Mouse (Mus musculus) ES-E14 (cell line): ENCODE data around the gene Gm47985. TPM values are rescaled to one million over a fixed set of nuclear protein-coding genes. Genes with fewer than 3 reads are reported as not detected.

ENCODE experiments used
- DNase-seq: peaks from one replicate; pipeline ENCODE4 v3.0.0-alpha.2; 2013; ENCODE audit warnings: low read depth, low spot score
- H3K27ac ChIP-seq: 2 replicates; pipeline ENCODE4 v1.5.1; 2012; ENCODE audit warnings: low read depth, mild to moderate bottlenecking, low read length, moderate library complexity, mixed read lengths; ENCODE audit not compliant: poor library complexity, insufficient read depth, severe bottlenecking
- H3K36me3 ChIP-seq: 2 replicates; pipeline ENCODE4 v1.6.1; 2012; ENCODE audit warnings: mild to moderate bottlenecking, low read length, moderate library complexity, mixed read lengths; ENCODE audit not compliant: control insufficient read depth, poor library complexity, insufficient read depth, severe bottlenecking
- H3K4me1 ChIP-seq, 2 experiments: fragments of 150-350 bp in 1 of 2; sonication (generic) in 1 of 2; 2 replicates each; pipeline ENCODE4 v1.6.1; 2012; ENCODE audit warnings: low read length in 2 of 2, mild to moderate bottlenecking in 1 of 2, mixed read lengths in 1 of 2; ENCODE audit not compliant: control insufficient read depth in 2 of 2, insufficient read depth in 2 of 2, poor library complexity in 1 of 2
- H3K4me3 ChIP-seq, 2 experiments: fragments of 150-350 bp in 1 of 2; sonication (generic) in 1 of 2; 2 replicates each; pipeline ENCODE4 v1.5.1; 2012; ENCODE audit warnings: low read length in 2 of 2, low read depth in 1 of 2, mild to moderate bottlenecking in 1 of 2, mixed read lengths in 1 of 2; ENCODE audit not compliant: insufficient read depth in 1 of 2, poor library complexity in 1 of 2, severe bottlenecking in 1 of 2
- H3K9ac ChIP-seq: 2 replicates; pipeline ENCODE4 v1.6.1; 2012; ENCODE audit warnings: low read depth, mild to moderate bottlenecking, low read length, mixed read lengths; ENCODE audit not compliant: poor library complexity, insufficient read depth, severe bottlenecking
- H3K9me3 ChIP-seq: fragments of 150-350 bp; sonication (generic); 2 replicates; pipeline ENCODE4 v1.6.1; 2012; ENCODE audit warnings: low read depth, mild to moderate bottlenecking, low read length; ENCODE audit not compliant: control insufficient read depth, insufficient read depth
- CHD2 ChIP-seq: IDR thresholded peaks from 2 replicates; pipeline ENCODE4 v1.6.1; 2014; ENCODE audit warnings: mild to moderate bottlenecking, low read depth, low read length, inconsistent platforms
- HCFC1 ChIP-seq: IDR thresholded peaks from 2 replicates; pipeline ENCODE4 v1.6.1; 2012; ENCODE audit warnings: low read length, inconsistent platforms, borderline replicate concordance; ENCODE audit not compliant: insufficient read depth
- MAFK ChIP-seq: IDR thresholded peaks from 2 replicates; pipeline ENCODE4 v1.6.1; 2014; ENCODE audit warnings: mild to moderate bottlenecking, low read depth, low read length, inconsistent platforms; ENCODE audit not compliant: insufficient read depth
- ZC3H11A ChIP-seq: IDR thresholded peaks from 2 replicates; pipeline ENCODE4 v1.6.1; 2012; ENCODE audit warnings: low read depth, mild to moderate bottlenecking, inconsistent platforms, low read length, borderline replicate concordance
- ZNF384 ChIP-seq: IDR thresholded peaks from 2 replicates; pipeline ENCODE4 v1.6.1; 2012; ENCODE audit warnings: low read depth, low read length, inconsistent platforms
- in situ Hi-C, 2 experiments: fragments of 600-800 bp; cut with MboI; formaldehyde crosslinking; loops; one replicate each; pipeline ENCODE4 v1.15.1; 2025; ENCODE audit warnings: low sequenced_read_pairs in 2 of 2, inconsistent platforms in 1 of 2; ENCODE audit not compliant: unreplicated experiment in 2 of 2
- total RNA-seq: library from RNA; depleted of rRNA; stranded (reverse); fragments of 300-350 nt; gene quantifications from 2 replicates; pipeline ENCODE4 v1.2.3, GENCODE M21; 2012

Gm47985 gene
- total RNA-seq, 1 experiment = not detected

DNA sequence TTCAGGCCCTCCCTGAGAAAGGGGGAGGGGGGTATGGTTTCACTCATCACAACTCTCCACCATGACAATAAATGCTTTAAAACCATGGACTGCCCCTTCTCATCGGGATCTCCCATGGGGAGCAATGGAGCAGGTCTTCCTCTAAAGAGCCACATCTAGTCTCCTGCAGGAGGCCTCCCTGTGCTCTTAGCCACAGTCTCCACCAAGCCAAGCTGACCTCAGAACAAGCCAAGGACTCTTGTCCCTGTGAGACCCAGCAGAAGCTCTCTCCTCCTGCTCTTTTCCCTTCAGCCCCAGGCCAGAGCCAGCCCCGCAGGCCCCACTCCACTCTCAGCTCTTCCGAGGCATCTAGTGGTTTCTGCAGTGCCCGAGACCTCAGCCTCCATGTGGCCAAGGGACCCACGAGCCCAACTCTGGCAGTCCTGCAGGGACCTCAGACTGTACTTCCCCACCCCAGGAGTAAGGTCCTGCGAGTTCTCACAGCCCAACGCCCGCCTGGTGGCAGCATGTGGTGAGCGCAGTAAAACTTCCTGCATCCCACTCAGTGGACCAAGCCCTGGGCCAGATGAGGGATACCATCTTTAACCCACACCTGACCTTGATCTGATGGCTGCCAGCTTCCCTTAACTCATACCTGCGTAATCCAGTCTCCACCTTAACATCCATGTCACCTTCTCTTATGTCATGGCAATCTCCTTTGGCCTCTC, 40.4 kb downstream of the Gm47985 start:
- in situ Hi-C loops = no loop called here
- TF ChIP-seq CHD2 (no peak), MAFK (no peak), ZNF384 (no peak), ZC3H11A (no peak), HCFC1 (no peak)
- no peak overlapping the region for H3K9ac ChIP-seq
- no peak overlapping the region for H3K27ac ChIP-seq
- H3K36me3 ChIP-seq = no peaks in the 10 kb centered on the region
- peaks cover 1% of the 10 kb centered on the region in 2 experiments; a peak in 1 of 4 replicates for H3K4me1 ChIP-seq
- DNase-seq = no peak
- H3K9me3 ChIP-seq = no peaks in the 10 kb centered on the region
- H3K4me3 ChIP-seq = no peak overlapping the region

DNA sequence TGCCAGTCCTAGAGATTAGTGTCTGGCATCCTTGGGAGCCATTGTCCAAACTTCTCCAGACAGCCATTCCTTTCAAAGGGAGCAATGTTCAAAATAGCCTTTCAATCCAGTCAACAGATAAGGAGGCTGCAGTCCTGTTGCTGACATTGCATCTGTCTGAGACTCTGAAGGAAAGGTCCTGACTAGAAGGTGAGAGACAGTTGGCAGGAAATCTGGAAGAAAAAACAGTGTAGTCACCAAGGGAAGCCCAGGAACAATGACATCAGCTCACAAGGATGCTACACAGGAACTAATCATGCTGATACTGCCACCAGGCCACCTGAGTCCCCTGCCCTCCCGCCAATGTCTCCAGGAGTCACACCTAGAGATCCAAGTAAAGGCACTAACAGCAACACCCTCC, 41.0 kb downstream of the Gm47985 start:
- no peak overlapping the region for H3K4me3 ChIP-seq
- H3K9me3 ChIP-seq = no peaks in the 10 kb centered on the region
- no peak overlapping the region for H3K27ac ChIP-seq
- no peak overlapping the region for H3K9ac ChIP-seq
- H3K4me1 ChIP-seq = peaks cover 1% of the 10 kb centered on the region in 2 experiments; a peak in 1 of 4 replicates
- H3K36me3 ChIP-seq = no peaks in the 10 kb centered on the region
- in situ Hi-C loops = no loop called here
- TF ChIP-seq ZC3H11A = no peak
- TF ChIP-seq MAFK = no peak
- no peak for TF ChIP-seq CHD2
- no peak for TF ChIP-seq ZNF384
- TF ChIP-seq HCFC1 = no peak
- DNase-seq = no peak

DNA sequence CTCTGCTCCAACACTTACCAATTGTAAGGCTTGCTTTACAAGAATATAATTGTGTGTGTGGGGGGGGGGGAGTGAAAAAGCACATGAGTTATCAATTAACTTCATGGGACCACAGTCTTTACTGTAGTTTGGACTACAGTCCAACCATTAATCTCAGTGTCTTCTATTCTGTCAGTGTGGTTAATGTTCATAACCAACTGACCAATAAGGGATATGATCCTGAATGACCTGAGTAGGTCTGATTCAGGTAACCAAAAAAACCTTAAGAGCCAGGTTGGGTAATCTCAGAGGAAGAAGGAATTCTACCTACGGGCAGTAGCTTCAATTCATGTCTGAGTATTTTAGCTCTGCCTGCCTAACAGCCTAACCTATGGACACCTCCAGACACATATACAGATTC, 42.2 kb downstream of the Gm47985 start:
- in situ Hi-C loops = no loop called here
- Histone ChIP-seq H3K4me1 (peaks cover 1% of the 10 kb centered on the region in 2 experiments; a peak in 1 of 4 replicates), H3K36me3 (no peaks in the 10 kb centered on the region), H3K27ac (no peak overlapping the region), H3K9me3 (no peaks in the 10 kb centered on the region), H3K9ac (no peak overlapping the region), H3K4me3 (no peak overlapping the region)
- TF ChIP-seq HCFC1 (no peak), CHD2 (no peak), MAFK (no peak), ZNF384 (no peak), ZC3H11A (no peak)
- no peak for DNase-seq

DNA sequence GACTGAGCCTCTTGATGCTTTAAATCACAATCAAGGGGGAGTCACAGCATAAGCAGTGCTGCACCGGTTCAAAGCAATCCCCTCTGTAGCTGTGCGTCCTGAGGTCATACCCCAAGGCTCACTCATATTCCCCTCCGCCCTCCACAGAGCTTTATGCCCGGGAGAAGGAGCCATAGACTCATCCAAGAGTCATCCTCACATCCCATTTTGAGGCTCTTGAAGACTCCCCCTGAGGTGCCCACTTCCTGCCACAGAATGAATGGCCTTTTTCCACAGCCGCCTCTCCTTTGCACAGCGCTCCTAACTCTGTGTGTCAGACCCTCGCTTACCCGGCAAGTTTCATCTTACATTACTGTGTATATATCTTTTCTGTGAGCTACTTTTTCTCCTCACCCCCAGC, 45.2 kb downstream of the Gm47985 start:
- Histone ChIP-seq H3K4me1 (0 out of 4 replicates have a peak, but pooled peaks cover 0 to 1% of the 10 kb centered on the region in 2 experiments), H3K9me3 (no peaks in the 10 kb centered on the region), H3K9ac (no peak overlapping the region), H3K27ac (no peak overlapping the region), H3K36me3 (no peaks in the 10 kb centered on the region), H3K4me3 (no peak overlapping the region)
- in situ Hi-C loops = no loop called here
- TF ChIP-seq CHD2 (no peak), HCFC1 (no peak), MAFK (no peak)
- DNase-seq = no peak
